8 mouse cellular contexts compared by ENCODE assay signal in genomic region chr6:4003890-4004306, GRCm38 (mm10). TPM values are rescaled to one million over a fixed set of nuclear protein-coding genes. Genes with fewer than 3 reads are reported as not detected.
DNase-seq lines count a peak whose midpoint lies in the region; ATAC-seq and TF ChIP-seq lines count a peak whose summit lies in the region.

Gene Gng11 (plus strand): TSS chr6:4003904.

- peak within 1 kb of the TSS; percentile 84 for H3K27ac ChIP-seq in layer of hippocampus, adult 2 months
- H3K27ac ChIP-seq in neural tube, embryonic 15.5 days (replicated peaks), result peak within 1 kb of the TSS; percentile 66; the same call in 1 of the 2 replicates

- H3K4me3 ChIP-seq in layer of hippocampus, adult 2 months, result peak within 1 kb of the TSS; percentile 52
- peak within 1 kb of the TSS; percentile 35 for H3K4me3 ChIP-seq in neural tube, embryonic 15.5 days (replicated peaks)

- H3K9me3 ChIP-seq in neural tube, embryonic 15.5 days (replicated peaks), result no peaks in the 10 kb centered on the region

- TF ChIP-seq CTCF in layer of hippocampus, adult 2 months (conservative IDR thresholded peaks at IDR 0.05), result no peak

- H3K27me3 ChIP-seq in neural tube, embryonic 15.5 days (replicated peaks), result no peaks in the 10 kb centered on the region

- no peaks in the 10 kb centered on the region for H3K36me3 ChIP-seq in neural tube, embryonic 15.5 days

- peaks cover 4% of the 10 kb centered on the region for H3K4me1 ChIP-seq in neural tube, embryonic 15.5 days

- WGBS in neural tube, embryonic 15.5 days, result 2% methylated on average over 19 of the region's 19 CpGs

- DNase-seq in ES-CJ7 (ENCODE audit: low read depth, low spot score), result peak; percentile 26
- DNase-seq in cerebellum, adult 11-12 months, result peak; percentile 25
- DNase-seq in forelimb bud, embryonic 11.5 days (ENCODE audit: low read depth, low spot score), result peak; percentile 38
- DNase-seq in heart, postnatal 36 days, result peak; percentile 83 to 88
- no peak for DNase-seq in layer of hippocampus, adult 2 months (ENCODE audit: low spot score in 2 of 2)
- peak; percentile 74 to 80 for DNase-seq in lung, adult 18-20 months
- peak; percentile 69 to 76 for DNase-seq in urinary bladder, postnatal 36 days (ENCODE audit: low spot score in 2 of 2)

- H3K9ac ChIP-seq in neural tube, embryonic 15.5 days (replicated peaks), result peak within 1 kb of the TSS; percentile 34; the same call in 1 of the 2 replicates

- H3K4me2 ChIP-seq in neural tube, embryonic 15.5 days, result peak within 1 kb of the TSS; percentile 55

- ATAC-seq in neural tube, embryonic 15.5 days (ENCODE audit: low FRiP score), result peak; percentile 68; the same call in 1 of the 2 replicates

- intact Hi-C loops in heart, postnatal 36 days (cut with DNase I), result loop anchor here (2.0 to 10.0 kb wide), 3 partner anchors 83 to 481 kb away; partner anchors contain the start of gene Bet1

RNA-seq across cellular contexts. Expression of gene Gng11, which starts in this region (rescaled TPM):
- total RNA-seq in heart, postnatal 36 days (2021), result 10 to 100 TPM; 64.8 to 69.5 TPM
- total RNA-seq in layer of hippocampus, adult 2 months (2021), result 10 to 100 TPM; 10.3 to 12.0 TPM
- 29.2 and 35.9 TPM in 2 replicates for polyA plus RNA-seq in neural tube, embryonic 15.5 days (2015; fragmentation: Nextera tagmentation; extraction: Ambion mirVana)

Comparison
In these comparisons a context has a peak if more than half of its experiments do, and no peak if none do; other contexts are left out.
1. RNA of gene Gng11 (total RNA-seq): 64.8 to 69.5 TPM in heart, postnatal 36 days; 10.3 to 12.0 TPM in layer of hippocampus, adult 2 months; every median in the first group is over 4 times any median in the second.
2. DNase-seq: peak in ES-CJ7 (single experiment), cerebellum, adult 11-12 months (single experiment), forelimb bud, embryonic 11.5 days (single experiment), heart, postnatal 36 days (2 of 2), lung, adult 18-20 months (2 of 2) and urinary bladder, postnatal 36 days (2 of 2); none in layer of hippocampus, adult 2 months (0 of 2).